Mouse (Mus musculus) adrenal gland, adult 8-10 months (tissue): Measurements from ENCODE around the gene Olfr1371. TPM values are rescaled to one million over a fixed set of nuclear protein-coding genes. Genes with fewer than 3 reads are reported as not detected.
A peak's percentile ranks its signal among the peaks of the same experiment; 100 is the strongest.

ENCODE experiments used
- DNase-seq: peaks from one replicate; pipeline ENCODE4 v3.0.0; 2022
- total RNA-seq, 4 experiments: library from RNA; stranded (reverse); gene quantifications; 2 replicates each; pipeline ENCODE4 v1.2.4; 2022

Olfr1371 gene
- not detected for total RNA-seq

DNA sequence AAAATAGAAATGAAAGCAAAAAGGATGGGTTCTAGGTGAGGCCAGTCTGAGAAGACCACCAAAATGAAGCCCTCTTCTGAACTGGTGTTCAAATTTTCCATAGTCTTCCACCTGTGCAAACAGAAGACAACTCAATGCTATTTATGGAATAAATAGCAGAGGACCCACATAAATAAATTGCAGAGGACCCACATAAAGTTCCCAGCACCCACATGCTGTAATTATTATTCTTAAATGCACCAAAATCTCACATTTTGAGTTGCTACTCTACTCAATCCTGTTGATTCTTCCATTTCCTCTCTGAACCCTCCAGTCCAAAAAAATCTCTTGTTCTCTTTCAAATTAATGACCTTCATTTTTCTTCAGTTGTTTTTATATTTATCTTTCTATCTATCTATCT is at the start of gene Olfr1371:
Gene Olfr1371 (minus strand): TSS at position 101 of the 400 bp plus-strand sequence.
- DNase-seq = no peak

GRCm38 (mm10) chr11:52262338-52262737 is 48.6 kb upstream of the Olfr1371 start:
- no peak for DNase-seq

DNA sequence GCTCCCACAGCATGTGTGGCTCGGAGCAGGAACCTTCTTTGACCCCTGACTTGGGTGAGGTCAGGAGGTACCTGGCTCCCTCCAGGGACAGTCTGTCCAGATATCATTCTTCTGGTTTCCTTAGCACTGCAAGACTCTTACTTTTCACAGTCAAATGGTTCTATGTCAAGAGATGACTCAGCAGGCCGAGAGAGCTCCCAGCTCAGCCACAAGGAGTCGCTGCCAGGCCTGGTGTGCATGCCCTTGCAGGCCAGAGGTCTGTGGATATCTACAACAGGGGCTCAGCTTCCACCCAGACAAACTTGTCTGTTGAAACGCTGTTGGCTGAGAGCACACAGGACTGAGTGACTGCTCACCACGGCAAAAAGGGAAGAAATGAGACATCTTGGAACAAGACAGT is 48.1 kb upstream of the Olfr1371 start:
- no peak for DNase-seq

DNA sequence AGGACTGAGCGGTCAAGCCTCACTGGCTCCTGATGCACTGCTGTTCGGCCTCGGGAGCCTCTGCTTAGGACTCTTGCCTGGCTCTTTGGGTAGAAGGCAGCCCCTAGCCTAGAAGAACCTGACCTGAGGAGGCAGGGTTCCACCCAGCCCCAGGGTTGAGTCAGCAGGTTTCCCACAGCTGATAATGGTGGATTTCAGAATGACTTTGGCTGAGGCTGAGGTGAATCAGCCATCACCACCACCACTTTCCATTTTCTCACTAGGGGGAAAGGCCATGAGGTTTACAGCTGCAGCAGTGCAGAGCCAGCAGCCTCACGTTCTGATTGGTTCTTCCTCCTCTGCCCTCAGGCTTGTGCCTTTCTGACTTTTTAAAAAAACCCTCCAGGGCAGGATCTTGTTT is 47.1 kb upstream of the Olfr1371 start:
- DNase-seq = no peak

GRCm38 (mm10) chr11:52258711-52259110 is 44.9 kb upstream of the Olfr1371 start:
- DNase-seq = no peak

DNA sequence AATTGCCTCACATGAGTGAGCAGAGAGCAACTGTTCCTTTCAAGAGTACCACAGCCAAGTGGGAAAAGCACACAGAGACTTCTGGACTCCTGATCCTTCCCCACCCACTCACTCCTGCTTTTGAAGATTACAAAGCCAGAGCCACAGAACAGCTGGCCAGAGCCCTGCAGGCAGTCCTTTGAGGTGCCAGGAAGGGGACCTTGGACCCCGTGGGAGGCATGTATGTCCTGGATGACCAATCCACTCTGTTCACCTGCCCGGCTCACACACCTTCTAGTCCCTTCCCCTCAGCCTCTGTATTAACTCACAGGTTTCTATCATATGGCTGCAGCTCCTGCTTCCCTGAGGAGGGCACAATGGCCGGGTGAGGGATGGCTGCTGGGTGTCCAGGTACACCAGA is 43.6 kb upstream of the Olfr1371 start:
- DNase-seq = no peak

GRCm38 (mm10) chr11:52255077-52255476 is 41.3 kb upstream of the Olfr1371 start:
- DNase-seq = no peak

GRCm38 (mm10) chr11:52253674-52254375 is 40.0 kb upstream of the Olfr1371 start:
- DNase-seq = peak; percentile 80

- DNase-seq = no peak
These were observed 38.9 kb upstream of the Olfr1371 start for GRCm38 (mm10) chr11:52252692-52253091.

DNA sequence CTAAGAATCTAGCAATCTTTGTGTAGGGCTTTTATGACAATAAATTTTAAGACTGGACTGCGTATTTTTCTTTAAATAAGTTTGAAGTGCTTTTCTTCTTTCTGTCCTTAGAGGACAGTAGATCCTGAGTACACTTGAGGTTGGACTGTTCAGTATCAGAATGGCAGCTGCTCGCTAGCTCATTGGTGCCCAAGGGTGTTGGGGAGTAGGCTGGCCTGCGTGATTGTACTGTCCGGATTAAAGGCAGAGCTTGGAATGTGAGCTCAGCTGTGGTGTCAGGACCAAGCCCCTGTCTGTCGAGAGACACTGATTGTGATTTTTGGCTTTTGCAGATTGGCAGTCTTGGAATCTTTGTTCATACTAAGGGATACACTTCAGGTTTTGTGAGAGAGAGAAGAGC is 38.0 kb upstream of the Olfr1371 start:
- no peak for DNase-seq

DNA sequence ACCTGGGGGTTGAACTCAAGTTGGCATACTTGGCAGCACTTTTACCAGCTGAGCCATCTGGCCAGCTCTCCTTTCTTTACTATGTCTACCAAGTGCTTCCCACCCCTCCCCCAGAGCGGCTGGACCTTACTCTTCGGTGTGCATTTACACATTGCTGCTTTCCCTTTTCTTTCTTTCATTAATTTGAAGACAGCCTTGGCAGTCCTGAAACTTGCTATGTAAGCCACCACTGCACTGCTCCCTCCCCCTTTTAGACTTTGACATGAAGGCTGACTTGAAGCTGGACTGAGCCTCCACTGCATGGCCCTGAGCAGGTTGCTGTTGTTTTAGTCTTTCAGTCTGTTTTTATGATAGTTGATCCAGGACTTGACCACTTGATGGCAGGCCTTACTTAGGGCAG is 35.7 kb upstream of the Olfr1371 start:
- DNase-seq = no peak

- no peak for DNase-seq
These were observed 27.2 kb upstream of the Olfr1371 start for GRCm38 (mm10) chr11:52240898-52241542.

DNA sequence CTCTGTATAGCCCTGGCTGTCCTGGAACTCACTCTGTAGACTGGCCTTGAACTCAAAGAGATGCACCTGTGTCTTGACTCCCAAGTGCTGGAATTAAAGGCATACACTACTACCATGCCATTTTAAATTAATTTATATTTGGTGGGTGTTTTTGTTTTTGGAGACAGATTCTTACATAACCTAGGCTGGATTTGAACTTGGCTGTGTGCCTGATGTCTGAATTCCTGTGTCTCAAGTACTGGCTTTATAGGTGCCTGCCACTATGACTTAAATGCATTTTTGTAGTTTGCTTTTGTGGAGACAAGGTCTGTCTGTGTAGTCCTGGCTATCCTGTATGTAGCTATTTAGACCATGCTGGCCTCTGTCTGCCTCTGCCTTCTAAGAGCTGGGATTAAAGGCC is 20.7 kb upstream of the Olfr1371 start:
- DNase-seq = no peak

DNA sequence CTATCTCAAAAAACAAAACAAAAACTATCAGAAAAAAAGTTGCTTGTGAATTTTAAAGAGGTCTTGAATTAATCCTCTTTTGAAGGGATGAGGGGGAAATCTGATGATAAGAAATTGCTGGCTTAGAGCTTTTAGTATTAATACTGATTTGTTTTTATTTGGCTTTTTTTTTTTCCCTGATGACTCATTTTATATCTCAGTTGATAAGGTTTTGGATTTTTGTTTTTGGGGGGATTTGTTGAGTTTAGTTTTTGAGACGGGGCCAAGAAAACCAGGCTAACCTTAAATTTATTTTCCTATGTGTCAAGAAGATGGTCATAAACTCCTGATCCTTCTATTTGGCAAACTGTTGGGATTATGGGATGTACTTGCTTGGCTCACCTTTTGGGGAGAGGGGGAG is 20.1 kb upstream of the Olfr1371 start:
- DNase-seq = no peak

DNA sequence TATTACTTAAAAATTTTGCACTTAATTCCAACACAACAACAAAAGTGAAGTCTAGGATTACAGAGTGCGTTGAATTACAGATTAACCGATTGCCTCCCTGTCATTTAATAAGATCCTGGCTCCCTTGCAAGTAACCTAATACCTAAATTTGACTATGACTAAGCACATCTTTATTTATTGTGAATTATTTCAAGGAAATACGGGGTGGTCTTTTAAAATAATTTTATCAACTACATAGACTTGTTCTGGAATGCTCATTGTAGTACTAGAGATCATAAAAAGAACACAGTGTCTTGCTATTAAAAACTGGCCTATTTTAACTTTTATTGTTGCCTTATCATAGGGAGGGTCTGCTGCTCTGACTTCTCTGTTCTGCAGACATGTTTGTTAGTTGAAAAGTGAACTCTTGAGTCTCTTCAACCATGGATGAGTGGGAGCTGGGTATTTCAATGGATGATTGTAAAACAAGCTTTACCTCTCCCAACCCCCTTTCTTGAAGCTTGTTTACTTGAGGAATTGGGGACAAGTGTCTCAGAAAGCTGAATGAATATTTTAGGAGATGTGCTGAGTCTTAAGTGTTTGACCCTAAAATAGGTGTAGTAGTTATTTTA is 19.4 kb upstream of the Olfr1371 start:
- no peak for DNase-seq

- peak; percentile 84 for DNase-seq
These were observed 18.1 kb upstream of the Olfr1371 start, which contains the start of gene Skp1a for GRCm38 (mm10) chr11:52231606-52232541. Gene Skp1a, plus strand, starts transcription at chr11:52231995.

DNA sequence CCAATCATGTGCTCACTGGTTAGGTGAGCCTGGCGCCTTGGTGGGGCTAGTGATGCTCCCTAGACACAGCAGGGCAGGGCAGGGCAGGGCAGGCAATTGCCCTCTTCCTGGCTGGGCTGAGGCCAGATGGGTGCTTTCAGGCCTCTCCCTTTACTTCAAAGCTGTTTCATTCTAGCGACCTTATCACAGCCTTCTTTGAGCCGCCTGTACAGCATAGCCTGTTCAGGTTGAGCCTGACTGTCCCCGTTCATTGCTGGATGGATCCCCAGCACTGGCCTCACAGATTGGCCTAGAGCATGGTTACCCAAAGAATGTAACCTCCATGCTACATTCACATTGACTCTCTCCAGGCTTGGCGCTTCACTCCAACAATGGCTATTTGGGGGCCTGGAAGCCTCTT is 16.9 kb upstream of the Olfr1371 start:
- DNase-seq = no peak

GRCm38 (mm10) chr11:52228722-52229448 is 15.1 kb upstream of the Olfr1371 start:
- DNase-seq = no peak

DNA sequence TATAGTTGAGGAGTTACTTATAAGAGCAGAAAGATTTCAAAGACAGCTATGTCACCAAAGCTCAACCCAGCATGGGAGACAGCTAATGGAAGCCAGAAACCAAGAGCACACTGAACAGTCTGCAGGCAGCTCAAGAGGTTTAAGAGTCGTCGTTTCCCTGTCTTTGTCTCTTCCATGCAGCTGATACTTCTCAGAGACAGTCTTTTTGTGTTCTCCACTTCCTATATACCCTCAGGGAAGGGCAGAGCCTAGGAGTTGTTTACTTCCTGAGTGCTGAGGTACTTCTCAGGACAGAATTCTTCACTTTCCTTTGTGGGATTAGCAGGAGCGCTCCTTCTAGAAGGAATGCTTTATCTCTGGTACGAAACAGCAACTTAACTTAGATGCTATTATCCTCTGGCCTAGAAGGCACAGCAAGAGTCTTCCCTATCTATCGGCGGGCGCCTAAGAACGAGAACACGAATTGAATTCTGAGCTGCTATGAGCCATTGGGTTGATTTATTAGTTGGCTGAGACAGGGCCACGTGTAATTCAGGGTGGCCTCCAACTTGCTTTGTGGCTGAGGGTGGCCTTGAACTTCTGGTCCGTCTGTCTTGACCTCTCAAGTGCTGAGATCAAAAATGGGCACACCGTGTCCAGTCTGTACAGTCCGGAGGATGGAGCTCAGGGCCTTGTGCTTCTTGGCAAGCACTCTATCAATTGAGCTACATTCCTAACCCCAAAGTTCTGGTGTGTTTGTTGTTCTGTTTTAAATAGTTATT is 13.9 kb upstream of the Olfr1371 start:
- DNase-seq = peak; percentile 79

DNA sequence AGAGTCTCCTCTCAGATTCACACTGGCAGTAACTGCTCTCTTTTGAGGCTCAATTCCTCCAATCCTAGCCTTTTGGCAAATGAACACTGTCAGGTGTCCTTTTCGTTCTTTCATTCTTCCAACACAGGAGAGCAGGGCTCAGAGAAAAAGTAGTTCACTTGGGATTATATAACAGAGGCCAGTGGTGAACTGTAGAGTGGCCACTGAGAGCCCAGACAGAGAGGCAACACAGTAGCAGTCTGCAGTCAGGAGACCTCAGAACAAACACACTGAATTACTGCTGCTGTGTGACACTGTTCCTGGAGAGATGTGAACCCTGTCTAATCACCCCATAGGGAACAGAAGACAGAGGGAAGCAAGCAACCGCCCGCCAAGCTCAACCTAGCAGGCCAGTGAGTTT is 13.3 kb upstream of the Olfr1371 start:
- DNase-seq = no peak

DNA sequence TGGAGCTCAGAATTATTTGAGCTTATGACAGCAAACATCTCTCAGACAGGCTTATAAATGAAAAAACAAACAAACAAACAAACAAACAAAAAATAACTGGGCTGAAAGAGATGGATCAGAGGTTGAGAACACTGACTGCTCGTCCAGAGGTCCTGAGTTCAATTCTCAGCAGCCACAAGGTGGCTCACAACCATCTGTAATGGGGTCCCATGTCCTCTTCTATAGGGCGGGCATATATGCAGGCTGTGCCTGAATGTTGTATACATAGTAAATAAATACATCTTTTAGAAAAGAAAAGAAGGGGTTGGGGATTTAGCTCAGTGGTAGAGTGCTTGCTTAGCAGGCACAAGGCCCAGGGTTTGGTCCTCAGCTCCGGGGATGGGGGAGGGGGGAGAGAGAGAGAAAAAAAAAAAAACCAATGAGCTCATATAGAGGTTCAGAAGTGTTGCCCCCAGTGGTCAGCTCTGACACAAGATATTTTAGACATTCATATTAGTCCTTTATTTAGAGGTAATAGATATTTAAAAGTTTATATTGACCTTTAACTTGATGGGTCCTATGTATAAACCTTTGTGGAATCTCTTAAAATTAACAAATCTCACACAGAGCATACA is 12.3 kb upstream of the Olfr1371 start:
- no peak for DNase-seq
